Mouse (Mus musculus) MEL (cell line): ENCODE measurements around the gene Ripor1. TPM values are rescaled to one million over a fixed set of nuclear protein-coding genes. Genes with fewer than 3 reads are reported as not detected.

Source experiments
- DNase-seq: peaks from one replicate; pipeline ENCODE4 v3.0.0; 2011; ENCODE audit warnings: low read depth, low spot score
- H3K27ac ChIP-seq: 2 replicates; pipeline ENCODE4 v1.5.1; 2012; ENCODE audit warnings: low read depth, mild to moderate bottlenecking, control low read depth, low read length, moderate library complexity; ENCODE audit not compliant: control insufficient read depth
- H3K27me3 ChIP-seq, 2 experiments: fragments of 150-350 bp in 1 of 2; sonication (generic) in 1 of 2; 2 replicates each; pipeline ENCODE4 v1.6.1; 2012; ENCODE audit warnings: low read length in 2 of 2, mild to moderate bottlenecking in 2 of 2, improper control_type of control experiment in 1 of 2, moderate library complexity in 1 of 2; ENCODE audit not compliant: insufficient read depth in 2 of 2, control insufficient read depth in 1 of 2
- H3K36me3 ChIP-seq, 2 experiments: 2 replicates each; pipeline ENCODE4 v1.6.1; 2012 to 2014; ENCODE audit warnings: low read length in 2 of 2, improper control_type of control experiment in 1 of 2, inconsistent platforms in 1 of 2, mild to moderate bottlenecking in 1 of 2; ENCODE audit not compliant: insufficient read depth in 2 of 2, control insufficient read depth in 1 of 2
- H3K4me1 ChIP-seq, 2 experiments: fragments of 150-350 bp in 1 of 2; sonication (generic) in 1 of 2; 2 replicates each; pipeline ENCODE4 v1.6.1; 2012; ENCODE audit warnings: low read length in 2 of 2, improper control_type of control experiment in 1 of 2, mild to moderate bottlenecking in 1 of 2; ENCODE audit not compliant: insufficient read depth in 2 of 2, control insufficient read depth in 1 of 2
- H3K4me3 ChIP-seq, 2 experiments: fragments of 150-350 bp in 1 of 2; sonication (generic) in 1 of 2; 2 replicates each; pipeline ENCODE4 v1.5.1; 2012; ENCODE audit warnings: low read depth in 2 of 2, low read length in 2 of 2, mild to moderate bottlenecking in 2 of 2, moderate library complexity in 2 of 2, control low read depth in 1 of 2, improper control_type of control experiment in 1 of 2; ENCODE audit not compliant: control insufficient read depth in 1 of 2, insufficient read depth in 1 of 2
- H3K79me2 ChIP-seq: 2 replicates; pipeline ENCODE4 v1.6.1; 2012; ENCODE audit warnings: mild to moderate bottlenecking, low read length, moderate library complexity; ENCODE audit not compliant: control insufficient read depth, poor library complexity, insufficient read depth
- H3K9ac ChIP-seq: 2 replicates; pipeline ENCODE4 v1.6.1; 2012; ENCODE audit warnings: low read depth, mild to moderate bottlenecking, control low read depth, low read length, moderate library complexity; ENCODE audit not compliant: control insufficient read depth, poor library complexity, severe bottlenecking
- H3K9me3 ChIP-seq: fragments of 150-350 bp; sonication (generic); replicated peaks from 2 replicates; pipeline ENCODE4 v1.6.1; 2012; ENCODE audit warnings: mild to moderate bottlenecking, low read length, improper control_type of control experiment, moderate library complexity; ENCODE audit not compliant: insufficient read depth
- CHD1 ChIP-seq: IDR thresholded peaks from 2 replicates; pipeline ENCODE4 v1.6.1; 2012; ENCODE audit warnings: low read depth, mild to moderate bottlenecking, inconsistent platforms, low read length, improper control_type of control experiment
- CHD2 ChIP-seq: IDR thresholded peaks from 2 replicates; pipeline ENCODE4 v1.6.1; 2011; ENCODE audit warnings: low read length, improper control_type of control experiment
- EP300 ChIP-seq, 2 experiments: IDR thresholded peaks; 2 replicates each; pipeline ENCODE4 v1.6.1; 2011; ENCODE audit warnings: improper control_type of control experiment in 2 of 2, low read length in 2 of 2, low read depth in 1 of 2, mild to moderate bottlenecking in 1 of 2
- GABPA ChIP-seq: IDR thresholded peaks from 2 replicates; pipeline ENCODE4 v1.6.1; 2012; ENCODE audit warnings: low read depth, mild to moderate bottlenecking, inconsistent platforms, low read length, improper control_type of control experiment, moderate library complexity
- GATA1 ChIP-seq: IDR thresholded peaks from 2 replicates; pipeline ENCODE4 v1.6.1; 2011; ENCODE audit warnings: low read depth, low read length, improper control_type of control experiment
- JUND ChIP-seq: IDR thresholded peaks from 2 replicates; pipeline ENCODE4 v1.6.1; 2011; ENCODE audit warnings: low read depth, mild to moderate bottlenecking, improper control_type of control experiment, low read length
- KAT2A ChIP-seq: conservative IDR thresholded peaks from 2 replicates; pipeline ENCODE4 v1.6.1; 2012; ENCODE audit warnings: low read depth, low read length, improper control_type of control experiment, inconsistent platforms
- MAFK ChIP-seq: IDR thresholded peaks from 2 replicates; pipeline ENCODE4 v1.6.1; 2011; ENCODE audit warnings: low read depth, mild to moderate bottlenecking, low read length, improper control_type of control experiment, borderline replicate concordance
- MYB ChIP-seq: IDR thresholded peaks from 2 replicates; pipeline ENCODE4 v1.6.1; 2011; ENCODE audit warnings: mild to moderate bottlenecking, low read depth, low read length, improper control_type of control experiment
- MYC ChIP-seq: IDR thresholded peaks from 2 replicates; pipeline ENCODE4 v1.6.1; 2011; ENCODE audit warnings: low read depth, mild to moderate bottlenecking, low read length, improper control_type of control experiment, moderate library complexity
- NRF1 ChIP-seq: IDR thresholded peaks from 2 replicates; pipeline ENCODE4 v1.6.1; 2014; ENCODE audit warnings: low read depth, mild to moderate bottlenecking, inconsistent platforms, low read length, improper control_type of control experiment, moderate library complexity; ENCODE audit not compliant: poor library complexity, insufficient read depth, severe bottlenecking
- POLR2AphosphoS2 ChIP-seq: IDR thresholded peaks from 2 replicates; pipeline ENCODE4 v1.6.1; 2011; ENCODE audit warnings: low read length, improper control_type of control experiment
- RCOR1 ChIP-seq: IDR thresholded peaks from 2 replicates; pipeline ENCODE4 v1.6.1; 2012; ENCODE audit warnings: low read depth, mild to moderate bottlenecking, inconsistent platforms, low read length, improper control_type of control experiment
- SMC3 ChIP-seq: IDR thresholded peaks from 2 replicates; pipeline ENCODE4 v1.6.1; 2011; ENCODE audit warnings: low read depth, low read length, improper control_type of control experiment
- TAL1 ChIP-seq: IDR thresholded peaks from 2 replicates; pipeline ENCODE4 v1.6.1; 2012; ENCODE audit warnings: mild to moderate bottlenecking, inconsistent platforms, low read length, moderate library complexity, mixed read lengths
- UBTF ChIP-seq: IDR thresholded peaks from 2 replicates; pipeline ENCODE4 v1.6.1; 2012; ENCODE audit warnings: low read depth, mild to moderate bottlenecking, inconsistent platforms, low read length, improper control_type of control experiment, moderate library complexity, borderline replicate concordance; ENCODE audit not compliant: insufficient read depth
- ZMIZ1 ChIP-seq: IDR thresholded peaks from 2 replicates; pipeline ENCODE4 v1.6.1; 2012; ENCODE audit warnings: low read depth, mild to moderate bottlenecking, inconsistent platforms, low read length, improper control_type of control experiment, moderate library complexity
- polyA plus RNA-seq, 2 experiments: library from polyadenylated mRNA; stranded (reverse) in 1 of 2; unstranded in 1 of 2; fragments of >175 nt in 1 of 2; fragments of >200 nt in 1 of 2; gene quantifications; 2 replicates each; pipeline versions ENCODE4 v1.2.1 to v1.2.4; 2012; ENCODE audit warnings: low replicate concordance in 2 of 2, low read depth in 1 of 2; ENCODE audit not compliant: insufficient read length in 2 of 2, insufficient read depth in 1 of 2, missing spikeins in 1 of 2
- total RNA-seq: library from RNA; depleted of rRNA; stranded (reverse); fragments of 300-350 nt; gene quantifications from 2 replicates; pipeline ENCODE4 v1.2.3, GENCODE M21; 2012

The Ripor1 gene
- total and polyA plus RNA-seq, 3 experiments, result 16.6 to 120 TPM; not detected in 1

GRCm38 (mm10) chr8:105593859-105594258 lies 11.2 kb upstream of the Ripor1 start:
- no peaks in the 10 kb centered on the region for H3K27me3 ChIP-seq
- H3K9me3 ChIP-seq, result no peaks in the 10 kb centered on the region
- no peak overlapping the region for H3K27ac ChIP-seq
- H3K36me3 ChIP-seq, result peaks cover 0 to 8% of the 10 kb centered on the region in 2 experiments; a peak in 2 of 4 replicates
- TF ChIP-seq GABPA (no peak), KAT2A (no peak), CHD1 (no peak), MYC (no peak), UBTF (no peak), MAFK (no peak), ZMIZ1 (no peak), GATA1 (no peak), EP300 (IDR thresholded peaks at IDR 0.05; ENCODE audit: low read depth in 1 of 2, low read length in 2 of 2) (no peak), JUND (no peak), POLR2AphosphoS2 (no peak), TAL1 (no peak)
- no peaks in the 10 kb centered on the region for H3K79me2 ChIP-seq
- no peak overlapping the region for H3K4me3 ChIP-seq
- no peak overlapping the region for H3K9ac ChIP-seq
- H3K4me1 ChIP-seq, result peaks cover 3 to 17% of the 10 kb centered on the region in 2 experiments; a peak in 3 of 4 replicates
- no peak for DNase-seq

GRCm38 (mm10) chr8:105594451-105595242 lies 10.4 kb upstream of the Ripor1 start:
- peaks cover 0 to 8% of the 10 kb centered on the region in 2 experiments; a peak in 2 of 4 replicates for H3K36me3 ChIP-seq
- H3K27me3 ChIP-seq, result no peaks in the 10 kb centered on the region
- H3K9ac ChIP-seq, result no peak overlapping the region
- H3K79me2 ChIP-seq, result no peaks in the 10 kb centered on the region
- peaks cover 3 to 17% of the 10 kb centered on the region in 2 experiments; a peak in 3 of 4 replicates for H3K4me1 ChIP-seq
- no peak overlapping the region for H3K4me3 ChIP-seq
- H3K9me3 ChIP-seq, result no peaks in the 10 kb centered on the region
- H3K27ac ChIP-seq, result no peak overlapping the region
- DNase-seq, result no peak
- TF ChIP-seq JUND, result no peak
- TF ChIP-seq EP300 (IDR thresholded peaks at IDR 0.05; ENCODE audit: low read depth in 1 of 2, low read length in 2 of 2), result no peak
- no peak for TF ChIP-seq SMC3
- TF ChIP-seq RCOR1, result no peak
- no peak for TF ChIP-seq NRF1
- no peak for TF ChIP-seq CHD2
- no peak for TF ChIP-seq TAL1
- TF ChIP-seq MYB, result no peak
- TF ChIP-seq, all 39 proteins: peak for 0
